Mouse (Mus musculus): ENCODE data around the gene Gm20388. TPM values are rescaled to one million over a fixed set of nuclear protein-coding genes. Genes with fewer than 3 reads are reported as not detected.

The Gm20388 gene
- polyA plus RNA-seq, 1 experiment from 2014 or later = 8.3 TPM

GRCm38 (mm10) chr8:121804829-121805228 lies 1894.2 kb downstream of the Gm20388 start:
- no peak for ATAC-seq (replicated peaks; ENCODE audit: low FRiP score, low TSS enrichment, low read depth)
- peaks cover 44% of the 10 kb centered on the region for H3K36me3 ChIP-seq (ENCODE audit: control insufficient read depth, insufficient read depth, low read length)
- 95% methylated on average over 5 of the region's 5 CpGs for WGBS

DNA sequence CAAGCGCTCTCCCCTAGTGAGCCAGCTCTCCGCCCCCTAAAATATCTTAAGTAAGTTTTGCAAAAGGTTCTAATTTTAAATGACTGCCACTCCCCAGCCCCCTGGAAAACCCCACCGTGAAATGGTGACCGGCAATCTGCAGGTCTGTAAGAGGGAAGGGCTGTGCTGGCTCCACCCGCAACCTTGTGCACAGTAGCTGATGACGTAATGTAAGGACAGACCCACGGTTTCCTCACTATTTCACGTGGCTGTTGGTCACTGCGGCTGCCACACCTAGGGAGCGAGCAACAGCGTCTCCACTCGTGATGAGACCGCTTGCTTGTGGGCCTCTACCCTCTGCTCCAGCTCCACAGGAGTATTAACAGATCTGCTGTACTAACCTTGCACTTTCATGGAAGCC lies 1895.5 kb downstream of the Gm20388 start:
- H3K4me2 ChIP-seq (ENCODE audit: low read length) = no peak overlapping the region
- no peaks in the 10 kb centered on the region for H3K27me3 ChIP-seq (replicated peaks; ENCODE audit: control insufficient read depth, insufficient read depth, low read length)
- no peaks in the 10 kb centered on the region for H3K9me3 ChIP-seq (ENCODE audit: control insufficient read depth, low read length)
- no peaks in the 10 kb centered on the region for H3K4me1 ChIP-seq (replicated peaks; ENCODE audit: control insufficient read depth, insufficient read depth, low read length)
- H3K27ac ChIP-seq (ENCODE audit: low read depth) = no peak overlapping the region
- no peak for ATAC-seq (replicated peaks; ENCODE audit: low FRiP score, low TSS enrichment, low read depth)
- no peak for DNase-seq (ENCODE audit: low spot score)
- H3K9ac ChIP-seq (ENCODE audit: low read length) = no peak overlapping the region
- H3K4me3 ChIP-seq (ENCODE audit: low read depth, low read length) = no peak overlapping the region
- 90% methylated on average over 13 of the region's 13 CpGs for WGBS
- peaks cover 39% of the 10 kb centered on the region for H3K36me3 ChIP-seq (ENCODE audit: control insufficient read depth, insufficient read depth, low read length)

More at GRCm38 (mm10) chr8:121804829-121805228, 1894.2 kb downstream of the Gm20388 start:
- Histone ChIP-seq H3K9ac (ENCODE audit: low read length) (no peak overlapping the region), H3K4me2 (ENCODE audit: low read length) (no peak overlapping the region), H3K9me3 (ENCODE audit: control insufficient read depth, low read length) (no peaks in the 10 kb centered on the region), H3K4me1 (replicated peaks; ENCODE audit: control insufficient read depth, insufficient read depth, low read length) (no peaks in the 10 kb centered on the region), H3K27me3 (replicated peaks; ENCODE audit: control insufficient read depth, insufficient read depth, low read length) (no peaks in the 10 kb centered on the region), H3K27ac (ENCODE audit: low read depth) (no peak overlapping the region), H3K4me3 (ENCODE audit: low read depth, low read length) (no peak overlapping the region)
- DNase-seq (ENCODE audit: low spot score) = no peak

DNA sequence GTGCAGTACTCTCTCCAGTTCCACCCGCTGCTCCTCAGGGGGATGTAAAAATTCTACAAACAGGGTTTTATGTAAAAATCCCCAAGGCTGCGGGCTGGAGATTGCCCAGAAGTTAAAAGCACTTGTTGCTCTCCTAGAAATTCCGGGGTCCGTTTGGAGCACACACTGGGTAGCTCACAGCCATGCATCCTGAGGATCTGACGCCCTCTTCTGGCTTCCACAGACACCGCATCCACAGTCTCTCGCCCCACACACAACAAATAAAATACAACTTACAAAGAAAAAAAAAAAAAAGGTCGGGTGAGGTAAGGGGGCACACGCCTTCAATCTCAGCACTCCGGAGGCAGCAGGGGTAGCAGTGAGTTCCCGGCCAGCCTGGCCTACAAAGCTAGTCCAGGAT lies 1897.4 kb downstream of the Gm20388 start:
- DNase-seq (ENCODE audit: low spot score) = no peak
- H3K4me1 ChIP-seq (replicated peaks; ENCODE audit: control insufficient read depth, insufficient read depth, low read length) = no peaks in the 10 kb centered on the region
- H3K4me3 ChIP-seq (ENCODE audit: low read depth, low read length) = no peak overlapping the region
- ATAC-seq (replicated peaks; ENCODE audit: low FRiP score, low TSS enrichment, low read depth) = no peak
- no peak overlapping the region for H3K27ac ChIP-seq (ENCODE audit: low read depth)
- no peak overlapping the region for H3K4me2 ChIP-seq (ENCODE audit: low read length)
- H3K27me3 ChIP-seq (replicated peaks; ENCODE audit: control insufficient read depth, insufficient read depth, low read length) = no peaks in the 10 kb centered on the region
- H3K9ac ChIP-seq (ENCODE audit: low read length) = no peak overlapping the region
- 73% methylated on average over 11 of the region's 11 CpGs for WGBS
- H3K9me3 ChIP-seq (ENCODE audit: control insufficient read depth, low read length) = no peaks in the 10 kb centered on the region
- peaks cover 48% of the 10 kb centered on the region for H3K36me3 ChIP-seq (ENCODE audit: control insufficient read depth, insufficient read depth, low read length)

DNA sequence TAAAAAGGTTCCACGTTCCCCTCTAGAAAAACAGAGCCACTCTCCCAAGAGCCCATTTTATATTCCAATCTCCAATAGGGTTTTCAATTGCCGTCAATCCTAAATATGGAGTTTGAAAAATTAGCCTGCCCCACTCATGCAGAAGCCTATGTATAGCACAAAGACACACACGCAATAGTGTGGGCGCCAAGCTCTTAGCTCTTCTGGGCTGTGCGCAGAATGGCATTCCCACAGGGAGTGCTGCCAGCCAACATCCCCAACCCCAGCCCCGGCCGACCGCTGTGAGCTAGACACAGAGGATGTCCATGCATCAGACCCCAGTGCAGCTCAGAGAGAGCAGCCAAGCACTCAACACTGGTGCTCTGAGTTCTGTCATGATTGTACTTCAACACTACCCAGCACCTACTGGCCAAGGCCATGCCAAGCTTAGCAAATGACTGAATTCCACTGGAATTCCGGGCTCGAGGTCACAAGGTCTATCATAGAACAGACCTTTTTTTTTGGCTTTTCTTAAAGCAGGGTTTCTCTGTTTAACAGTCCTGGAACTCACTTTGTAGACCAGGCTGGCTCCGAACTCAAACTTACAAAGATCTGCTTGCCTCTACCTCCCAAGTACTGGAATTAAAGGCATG lies 1899.0 kb downstream of the Gm20388 start:
- Histone ChIP-seq H3K4me2 (ENCODE audit: low read length) (no peak overlapping the region), H3K36me3 (ENCODE audit: control insufficient read depth, insufficient read depth, low read length) (peaks cover 51% of the 10 kb centered on the region), H3K27ac (ENCODE audit: low read depth) (no peak overlapping the region), H3K9me3 (ENCODE audit: control insufficient read depth, low read length) (no peaks in the 10 kb centered on the region), H3K27me3 (replicated peaks; ENCODE audit: control insufficient read depth, insufficient read depth, low read length) (no peaks in the 10 kb centered on the region), H3K4me1 (replicated peaks; ENCODE audit: control insufficient read depth, insufficient read depth, low read length) (no peaks in the 10 kb centered on the region), H3K9ac (ENCODE audit: low read length) (no peak overlapping the region), H3K4me3 (ENCODE audit: low read depth, low read length) (no peak overlapping the region)
- WGBS = 93% methylated on average over 11 of the region's 11 CpGs
- ATAC-seq (replicated peaks; ENCODE audit: low FRiP score, low TSS enrichment, low read depth) = no peak
- DNase-seq (ENCODE audit: low spot score) = no peak

DNA sequence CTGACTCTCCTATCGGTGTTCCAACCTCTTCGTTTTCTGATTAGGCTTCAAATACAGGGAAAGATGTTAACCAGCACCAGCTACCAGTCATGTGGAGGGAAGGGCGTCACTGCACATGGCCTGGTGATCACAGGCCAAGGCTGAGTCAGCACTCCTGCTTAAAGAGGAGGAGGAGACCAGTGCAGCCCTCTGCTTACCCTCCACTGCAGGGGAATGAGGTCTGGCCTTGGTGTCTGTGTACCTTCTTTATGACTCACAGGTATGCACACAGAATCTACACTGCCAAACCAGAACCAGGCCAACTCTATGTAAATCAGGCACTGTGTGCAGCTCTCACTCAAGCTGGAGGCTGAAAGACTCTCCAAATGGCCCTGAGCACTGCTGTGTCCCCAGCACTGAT lies 1900.9 kb downstream of the Gm20388 start:
- 86% methylated on average over 3 of the region's 3 CpGs for WGBS
- H3K36me3 ChIP-seq (ENCODE audit: control insufficient read depth, insufficient read depth, low read length) = peaks cover 38% of the 10 kb centered on the region
- no peaks in the 10 kb centered on the region for H3K27me3 ChIP-seq (replicated peaks; ENCODE audit: control insufficient read depth, insufficient read depth, low read length)
- H3K4me1 ChIP-seq (replicated peaks; ENCODE audit: control insufficient read depth, insufficient read depth, low read length) = no peaks in the 10 kb centered on the region
- H3K9me3 ChIP-seq (ENCODE audit: control insufficient read depth, low read length) = no peaks in the 10 kb centered on the region
- H3K4me3 ChIP-seq (ENCODE audit: low read depth, low read length) = no peak overlapping the region
- ATAC-seq (replicated peaks; ENCODE audit: low FRiP score, low TSS enrichment, low read depth) = no peak
- H3K27ac ChIP-seq (ENCODE audit: low read depth) = no peak overlapping the region
- DNase-seq (ENCODE audit: low spot score) = no peak
- no peak overlapping the region for H3K4me2 ChIP-seq (ENCODE audit: low read length)
- H3K9ac ChIP-seq (ENCODE audit: low read length) = no peak overlapping the region

- Histone ChIP-seq H3K9me3 (ENCODE audit: control insufficient read depth, low read length) (no peaks in the 10 kb centered on the region), H3K4me3 (ENCODE audit: low read depth, low read length) (no peak overlapping the region), H3K27ac (ENCODE audit: low read depth) (no peak overlapping the region), H3K27me3 (replicated peaks; ENCODE audit: control insufficient read depth, insufficient read depth, low read length) (no peaks in the 10 kb centered on the region), H3K9ac (ENCODE audit: low read length) (no peak overlapping the region), H3K36me3 (ENCODE audit: control insufficient read depth, insufficient read depth, low read length) (peaks cover 39% of the 10 kb centered on the region), H3K4me2 (ENCODE audit: low read length) (no peak overlapping the region), H3K4me1 (replicated peaks; ENCODE audit: control insufficient read depth, insufficient read depth, low read length) (no peaks in the 10 kb centered on the region)
- DNase-seq (ENCODE audit: low spot score) (no peak), ATAC-seq (replicated peaks; ENCODE audit: low FRiP score, low TSS enrichment, low read depth) (no peak)
- WGBS = 93% methylated on average over 12 of the region's 12 CpGs
These were observed 1901.4 kb downstream of the Gm20388 start for GRCm38 (mm10) chr8:121811931-121812570.

DNA sequence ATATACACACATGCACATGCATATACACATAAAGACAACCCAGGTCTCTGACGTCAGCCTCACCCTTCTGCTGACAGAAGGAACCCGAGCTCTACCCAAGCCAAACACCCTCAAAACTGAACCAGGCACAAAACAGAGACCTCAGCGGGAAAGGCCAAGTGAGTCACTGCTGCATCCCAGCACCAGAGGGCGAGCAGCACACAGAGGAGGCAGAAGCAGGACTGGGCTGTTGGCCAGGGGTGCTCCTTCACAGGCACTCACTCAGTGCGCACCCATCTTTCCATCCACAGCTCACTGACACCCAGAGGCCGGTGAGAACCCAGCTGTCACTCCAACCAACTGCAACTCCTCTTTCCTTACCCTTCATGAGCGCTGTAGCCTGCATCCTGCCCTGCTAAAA lies 1907.6 kb downstream of the Gm20388 start:
- Histone ChIP-seq H3K9ac (ENCODE audit: low read length) (no peak overlapping the region), H3K27ac (ENCODE audit: low read depth) (no peak overlapping the region), H3K4me1 (replicated peaks; ENCODE audit: control insufficient read depth, insufficient read depth, low read length) (no peaks in the 10 kb centered on the region), H3K9me3 (ENCODE audit: control insufficient read depth, low read length) (no peaks in the 10 kb centered on the region), H3K4me3 (ENCODE audit: low read depth, low read length) (no peak overlapping the region), H3K36me3 (ENCODE audit: control insufficient read depth, insufficient read depth, low read length) (peaks cover 53% of the 10 kb centered on the region), H3K27me3 (replicated peaks; ENCODE audit: control insufficient read depth, insufficient read depth, low read length) (no peaks in the 10 kb centered on the region), H3K4me2 (ENCODE audit: low read length) (no peak overlapping the region)
- 87% methylated on average over 7 of the region's 7 CpGs for WGBS
- DNase-seq (ENCODE audit: low spot score) (no peak), ATAC-seq (replicated peaks; ENCODE audit: low FRiP score, low TSS enrichment, low read depth) (no peak)

DNA sequence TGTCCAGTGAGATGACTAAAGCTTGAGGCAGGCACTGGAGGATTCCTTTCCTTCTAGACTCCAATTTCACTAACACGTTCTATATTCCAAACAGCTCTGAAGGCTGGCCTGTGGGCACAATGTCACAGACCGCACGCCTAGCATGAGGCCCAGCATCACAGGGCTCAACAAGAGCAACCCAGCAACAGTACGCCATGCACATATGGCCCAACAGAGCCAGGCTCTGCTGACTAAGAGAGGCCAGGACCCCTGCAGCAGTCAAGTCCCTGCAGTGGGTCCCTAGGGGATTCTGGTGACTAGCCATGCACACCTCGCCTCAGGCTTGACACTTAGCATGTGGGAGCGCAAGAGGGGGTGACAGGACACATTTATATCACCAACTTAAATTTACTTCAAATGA lies 1910.2 kb downstream of the Gm20388 start:
- H3K27me3 ChIP-seq (replicated peaks; ENCODE audit: control insufficient read depth, insufficient read depth, low read length) = no peaks in the 10 kb centered on the region
- no peaks in the 10 kb centered on the region for H3K4me1 ChIP-seq (replicated peaks; ENCODE audit: control insufficient read depth, insufficient read depth, low read length)
- no peak for ATAC-seq (replicated peaks; ENCODE audit: low FRiP score, low TSS enrichment, low read depth)
- H3K9ac ChIP-seq (ENCODE audit: low read length) = no peak overlapping the region
- peaks cover 35% of the 10 kb centered on the region for H3K36me3 ChIP-seq (ENCODE audit: control insufficient read depth, insufficient read depth, low read length)
- no peak overlapping the region for H3K4me3 ChIP-seq (ENCODE audit: low read depth, low read length)
- H3K4me2 ChIP-seq (ENCODE audit: low read length) = no peak overlapping the region
- no peak overlapping the region for H3K27ac ChIP-seq (ENCODE audit: low read depth)
- H3K9me3 ChIP-seq (ENCODE audit: control insufficient read depth, low read length) = no peaks in the 10 kb centered on the region
- no peak for DNase-seq (ENCODE audit: low spot score)
- 91% methylated on average over 6 of the region's 6 CpGs for WGBS

GRCm38 (mm10) chr8:121821320-121821719 lies 1910.7 kb downstream of the Gm20388 start:
- Histone ChIP-seq H3K27me3 (replicated peaks; ENCODE audit: control insufficient read depth, insufficient read depth, low read length) (no peaks in the 10 kb centered on the region), H3K4me1 (replicated peaks; ENCODE audit: control insufficient read depth, insufficient read depth, low read length) (no peaks in the 10 kb centered on the region), H3K36me3 (ENCODE audit: control insufficient read depth, insufficient read depth, low read length) (peaks cover 35% of the 10 kb centered on the region), H3K4me2 (ENCODE audit: low read length) (no peak overlapping the region), H3K4me3 (ENCODE audit: low read depth, low read length) (no peak overlapping the region), H3K9ac (ENCODE audit: low read length) (no peak overlapping the region), H3K27ac (ENCODE audit: low read depth) (no peak overlapping the region), H3K9me3 (ENCODE audit: control insufficient read depth, low read length) (no peaks in the 10 kb centered on the region)
- WGBS = 86% methylated on average over 11 of the region's 11 CpGs
- DNase-seq (ENCODE audit: low spot score) (no peak), ATAC-seq (replicated peaks; ENCODE audit: low FRiP score, low TSS enrichment, low read depth) (no peak)
